Mouse (Mus musculus): Measurements from ENCODE around the gene Gm10128. TPM values are rescaled to one million over a fixed set of nuclear protein-coding genes. Genes with fewer than 3 reads are reported as not detected.
"Not testable (repeated sequence)": the region's sequence is repeated elsewhere in the genome, so short reads cannot be mapped to it uniquely, and the experiment has no call there.

The Gm10128 gene
- total RNA-seq (2021), result not detected
- long read RNA-seq, partial matches to known transcripts, result 0 of 2 reads
- long read RNA-seq, other reads (novel, unspliced or antisense), result 2 of 2 reads

- DNase-seq (ENCODE audit: low spot score in 2 of 2), result not testable (repeated sequence)
Observed at GRCm38 (mm10) chr14:7643872-7644271, at the start of gene Gm10128. Gene Gm10128, minus strand, starts transcription at chr14:7643972.

- peak; percentile 12 to 28 for DNase-seq (ENCODE audit: low spot score in 2 of 2)
Observed at GRCm38 (mm10) chr14:7681170-7681569, 37.4 kb upstream of the Gm10128 start.

GRCm38 (mm10) chr14:7662491-7662890, 18.7 kb upstream of the Gm10128 start:
- not testable (repeated sequence) for DNase-seq (ENCODE audit: low spot score in 2 of 2)

- DNase-seq (ENCODE audit: low spot score in 2 of 2), result peak; percentile 4 to 18
Observed at GRCm38 (mm10) chr14:7658101-7659074, 14.6 kb upstream of the Gm10128 start.

- DNase-seq (ENCODE audit: low spot score in 2 of 2), result not testable (repeated sequence)
Observed at GRCm38 (mm10) chr14:7657456-7657855, 13.7 kb upstream of the Gm10128 start.

- not testable (repeated sequence) for DNase-seq (ENCODE audit: low spot score in 2 of 2)
Observed at GRCm38 (mm10) chr14:7595492-7595891, 48.3 kb downstream of the Gm10128 start, which contains the start of gene Gm10338. Gene Gm10338, minus strand, starts transcription at chr14:7595592.

Other genes with a start within 250 kb of the Gm10128 start
- under 1 TPM in 1 of 2 experiments, not detected in 1; 0.37 TPM for gene Gm3755, start 193.1 kb downstream of the Gm10128 start, total RNA-seq (2021)
- gene Gm3752, start 160.2 kb downstream of the Gm10128 start, total RNA-seq (2021), result 1 to 10 TPM; 2.6 to 2.9 TPM
- gene Gm3558, start 75.4 kb downstream of the Gm10128 start, total RNA-seq (2021), result 10 to 100 TPM; 10.5 to 17.0 TPM
- gene Gm10338, start 48.4 kb downstream of the Gm10128 start, total RNA-seq (2021), result not detected
- gene Gm26661, start 147.6 kb upstream of the Gm10128 start, total RNA-seq (2021), result not detected
- gene Flnb, start 174.0 kb upstream of the Gm10128 start, total RNA-seq (2021), result 10 to 100 TPM; 32.1 to 34.2 TPM

All from layer of hippocampus, postnatal 10 days (tissue).